Comparison of ENCODE assay signal across 29 mouse cellular contexts in the genomic region with DNA sequence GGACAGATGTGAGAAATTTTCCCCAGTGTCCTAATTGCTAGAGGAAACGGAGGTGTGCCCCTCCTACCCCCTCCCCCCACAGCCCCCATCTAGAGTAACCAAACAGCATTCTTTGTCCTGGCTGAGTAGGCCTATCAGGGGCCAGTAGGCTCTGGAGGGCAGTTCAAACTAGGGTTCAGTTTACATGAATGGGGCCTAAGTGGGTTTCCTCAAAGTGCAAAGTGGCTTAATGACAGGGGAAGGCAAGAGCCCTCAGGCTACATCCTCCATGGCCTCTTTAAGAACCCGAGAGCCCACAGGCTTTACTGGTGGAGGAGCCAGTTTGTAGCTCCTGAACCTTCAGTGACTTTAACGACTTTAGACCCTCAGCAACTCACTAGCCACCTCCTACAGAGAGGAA. TPM values are rescaled to one million over a fixed set of nuclear protein-coding genes. Genes with fewer than 3 reads are reported as not detected.
DNase-seq lines count a peak whose midpoint lies in the region; ATAC-seq lines count a peak whose summit lies in the region.
"Had no signal": no experiment of that assay in that cellular context is flagged by ENCODE, and none has a peak within 500 bp of the region (broad histone marks: within the 10 kb centered on the region; RNA-seq: fewer than 3 reads in every experiment).

No protein-coding gene starts in this region.

- no peak overlapping the region for H3K27ac ChIP-seq in hindbrain, embryonic 11.5 days (ENCODE audit: low read depth, low read length)
- no peak overlapping the region for H3K27ac ChIP-seq in hindbrain, embryonic 14.5 days
- peak overlapping the region; percentile 80 for H3K27ac ChIP-seq in lung, embryonic 15.5 days
- H3K27ac ChIP-seq in embryonic facial prominence, embryonic 10.5 days (replicated peaks): peak overlapping the region; percentile 35; the same call in 1 of the 2 replicates
- H3K27ac ChIP-seq in limb, embryonic 11.5 days (replicated peaks; ENCODE audit: low read depth, low read length): no peak overlapping the region
- H3K27ac ChIP-seq: forebrain, embryonic 12.5 days; heart, embryonic 10.5 days; macrophage; midbrain, embryonic 15.5 days; neural tube, embryonic 12.5 days had no signal

- DNase-seq in hindbrain, embryonic 11.5 days (ENCODE audit: low spot score): peak; percentile 6
- no peak for DNase-seq in hindbrain, embryonic 14.5 days (ENCODE audit: low spot score)
- DNase-seq in lung, postnatal 4 days: no peak
- DNase-seq in embryonic facial prominence, embryonic 10.5 days (ENCODE audit: low spot score): peak; percentile 73
- DNase-seq in limb, embryonic 11.5 days (ENCODE audit: low spot score): peak; percentile 64
- no peak for DNase-seq in B cell, adult 2 months
- DNase-seq in layer of hippocampus, adult 8-10 months (ENCODE audit: low spot score in 2 of 2): no peak
- DNase-seq: adrenal gland, adult 2 months; cerebellum, adult 11-12 months; cerebellum, postnatal 10 days; kidney, adult 18-20 months; left cerebral cortex, postnatal 4 days; liver, postnatal 0 days; right cerebral cortex, postnatal 25 days; spleen, adult 18-20 months; thymus, postnatal 14 days had no signal

- peaks cover 24% of the 10 kb centered on the region for H3K27me3 ChIP-seq in hindbrain, embryonic 11.5 days (ENCODE audit: control insufficient read depth, insufficient read depth, low read length)
- H3K27me3 ChIP-seq in hindbrain, embryonic 14.5 days (ENCODE audit: control insufficient read depth, insufficient read depth, low read length): peaks cover 23% of the 10 kb centered on the region
- H3K27me3 ChIP-seq in lung, embryonic 15.5 days: peaks cover 31% of the 10 kb centered on the region
- H3K27me3 ChIP-seq in embryonic facial prominence, embryonic 10.5 days (replicated peaks; ENCODE audit: low read depth, poor library complexity, severe bottlenecking): peaks cover 43% of the 10 kb centered on the region
- H3K27me3 ChIP-seq in limb, embryonic 11.5 days (ENCODE audit: control insufficient read depth, insufficient read depth, low read length): peaks cover 19% of the 10 kb centered on the region

- H3K9ac ChIP-seq in hindbrain, embryonic 11.5 days (ENCODE audit: low read depth, low read length): no peak overlapping the region
- no peak overlapping the region for H3K9ac ChIP-seq in hindbrain, embryonic 14.5 days
- H3K9ac ChIP-seq in lung, embryonic 15.5 days: no peak overlapping the region
- no peak overlapping the region for H3K9ac ChIP-seq in limb, embryonic 11.5 days (ENCODE audit: low read length)
- H3K9ac ChIP-seq: forebrain, embryonic 12.5 days; liver, postnatal 0 days; midbrain, embryonic 15.5 days; neural tube, embryonic 12.5 days had no signal

- no peak overlapping the region for H3K4me2 ChIP-seq in hindbrain, embryonic 11.5 days (replicated peaks; ENCODE audit: low read depth, low read length)
- no peak overlapping the region for H3K4me2 ChIP-seq in hindbrain, embryonic 14.5 days (replicated peaks)
- no peak overlapping the region for H3K4me2 ChIP-seq in lung, embryonic 15.5 days
- no peak overlapping the region for H3K4me2 ChIP-seq in limb, embryonic 11.5 days (ENCODE audit: low read depth, severe bottlenecking)
- H3K4me2 ChIP-seq: forebrain, embryonic 12.5 days; liver, embryonic 11.5 days; midbrain, embryonic 15.5 days; neural tube, embryonic 12.5 days had no signal

- H3K4me3 ChIP-seq in hindbrain, embryonic 11.5 days (ENCODE audit: low read depth, low read length): no peak overlapping the region
- no peak overlapping the region for H3K4me3 ChIP-seq in hindbrain, embryonic 14.5 days (replicated peaks; ENCODE audit: low read length)
- H3K4me3 ChIP-seq in lung, embryonic 15.5 days: no peak overlapping the region
- H3K4me3 ChIP-seq in embryonic facial prominence, embryonic 10.5 days: peak overlapping the region; percentile 12; the same call in 1 of the 2 replicates
- H3K4me3 ChIP-seq in limb, embryonic 11.5 days (ENCODE audit: low read depth, low read length): no peak overlapping the region
- H3K4me3 ChIP-seq: erythroblast, embryonic 14.5 days; forebrain, embryonic 12.5 days; heart, embryonic 10.5 days; midbrain, embryonic 15.5 days; neural tube, embryonic 12.5 days had no signal

- no peaks in the 10 kb centered on the region for H3K9me3 ChIP-seq in hindbrain, embryonic 11.5 days (ENCODE audit: control insufficient read depth, low read length)
- H3K9me3 ChIP-seq in hindbrain, embryonic 14.5 days (ENCODE audit: control insufficient read depth, low read length): no peaks in the 10 kb centered on the region
- H3K9me3 ChIP-seq in lung, embryonic 15.5 days: no peaks in the 10 kb centered on the region
- H3K9me3 ChIP-seq in embryonic facial prominence, embryonic 10.5 days: no peaks in the 10 kb centered on the region
- no peaks in the 10 kb centered on the region for H3K9me3 ChIP-seq in limb, embryonic 11.5 days (ENCODE audit: control insufficient read depth, low read length)
- H3K9me3 ChIP-seq: forebrain, embryonic 12.5 days; heart, embryonic 10.5 days; midbrain, embryonic 15.5 days; neural tube, embryonic 12.5 days had no signal

- ATAC-seq in hindbrain, embryonic 11.5 days (ENCODE audit: low FRiP score): no peak
- ATAC-seq in hindbrain, embryonic 14.5 days (ENCODE audit: low FRiP score): no peak
- peak; percentile 67; the same call in 1 of the 2 replicates for ATAC-seq in lung, embryonic 15.5 days (ENCODE audit: borderline replicate concordance, extremely low read depth, low FRiP score, low TSS enrichment)
- ATAC-seq in limb, embryonic 11.5 days (ENCODE audit: insufficient number of reproducible peaks, low FRiP score, low TSS enrichment, low read depth): peak; percentile 88
- ATAC-seq: CD4-positive, CD25-positive, alpha-beta regulatory T cell, adult 4 months; liver, postnatal 0 days; midbrain, embryonic 15.5 days had no signal

- H3K36me3 ChIP-seq in hindbrain, embryonic 11.5 days (ENCODE audit: control insufficient read depth, insufficient read depth, low read length): no peaks in the 10 kb centered on the region
- no peaks in the 10 kb centered on the region for H3K36me3 ChIP-seq in hindbrain, embryonic 14.5 days (replicated peaks; ENCODE audit: control insufficient read depth, insufficient read depth)
- H3K36me3 ChIP-seq in lung, embryonic 15.5 days: no peaks in the 10 kb centered on the region
- no peaks in the 10 kb centered on the region for H3K36me3 ChIP-seq in embryonic facial prominence, embryonic 10.5 days (replicated peaks)
- H3K36me3 ChIP-seq in limb, embryonic 11.5 days (ENCODE audit: control insufficient read depth, insufficient read depth, low read length): no peaks in the 10 kb centered on the region
- H3K36me3 ChIP-seq: forebrain, embryonic 12.5 days; heart, embryonic 10.5 days; midbrain, embryonic 15.5 days; neural tube, embryonic 12.5 days had no signal

- WGBS in hindbrain, embryonic 11.5 days: 18% methylated on average over 3 of the region's 3 CpGs
- WGBS in hindbrain, embryonic 14.5 days: 17% methylated on average over 3 of the region's 3 CpGs
- 18% methylated on average over 3 of the region's 3 CpGs for WGBS in lung, embryonic 15.5 days
- WGBS in embryonic facial prominence, embryonic 10.5 days: 4% methylated on average over 3 of the region's 3 CpGs
- 4% methylated on average over 3 of the region's 3 CpGs for WGBS in limb, embryonic 11.5 days

- peaks cover 5% of the 10 kb centered on the region; the same call in 1 of the 2 replicates for H3K4me1 ChIP-seq in hindbrain, embryonic 11.5 days (replicated peaks; ENCODE audit: control insufficient read depth, insufficient read depth, low read length)
- no peaks in the 10 kb centered on the region; the same call in 1 of the 2 replicates for H3K4me1 ChIP-seq in hindbrain, embryonic 14.5 days (replicated peaks; ENCODE audit: control insufficient read depth, insufficient read depth, low read length)
- peaks cover 40% of the 10 kb centered on the region for H3K4me1 ChIP-seq in lung, embryonic 15.5 days
- H3K4me1 ChIP-seq in embryonic facial prominence, embryonic 10.5 days: peaks cover 54% of the 10 kb centered on the region
- peaks cover 14% of the 10 kb centered on the region for H3K4me1 ChIP-seq in limb, embryonic 11.5 days (ENCODE audit: control insufficient read depth, insufficient read depth, low read length)

RNA-seq across cellular contexts. Expression of gene Cldn9, which starts 12.0 kb away (rescaled TPM):
- 4.1 and 6.5 TPM in 2 replicates for polyA plus RNA-seq in hindbrain, embryonic 11.5 days (2014; fragmentation: Nextera tagmentation; extraction: Ambion mirVana)
- polyA plus RNA-seq in hindbrain, embryonic 14.5 days (2014; fragmentation: Nextera tagmentation; extraction: Ambion mirVana): 1.7 and 2.6 TPM in 2 replicates
- 4.4 and 4.8 TPM in 2 replicates for polyA plus RNA-seq in lung, embryonic 15.5 days (2015; fragmentation: Nextera tagmentation; extraction: Ambion mirVana)
- 10.5 and 13.5 TPM in 2 replicates for polyA plus RNA-seq in embryonic facial prominence, embryonic 10.5 days (2016; fragmentation: Nextera tagmentation; extraction: Ambion mirVana)
- 7.4 and 7.6 TPM in 2 replicates for polyA plus RNA-seq in limb, embryonic 11.5 days (2014; fragmentation: Nextera tagmentation; extraction: Ambion mirVana)
- under 1 TPM in 1 of 4 experiments, not detected in 3; 0.68 TPM for total RNA-seq in layer of hippocampus, adult 8-10 months (2022)
- total RNA-seq: hematopoietic stem cell, adult 5-6 weeks had no signal
- polyA plus RNA-seq: CD4-positive, CD25-positive, alpha-beta regulatory T cell, adult 4 months; erythroblast, embryonic 14.5 days; macrophage had no signal

RNA-seq across cellular contexts. Expression of gene Cldn6, which starts 16.8 kb away (rescaled TPM):
- polyA plus RNA-seq in hindbrain, embryonic 11.5 days (2014; fragmentation: Nextera tagmentation; extraction: Ambion mirVana): 12.8 and 18.1 TPM in 2 replicates
- polyA plus RNA-seq in hindbrain, embryonic 14.5 days (2014; fragmentation: Nextera tagmentation; extraction: Ambion mirVana): 0.24 and 0.26 TPM in 2 replicates
- polyA plus RNA-seq in lung, embryonic 15.5 days (2015; fragmentation: Nextera tagmentation; extraction: Ambion mirVana): 237 and 246 TPM in 2 replicates
- 77.2 and 81.3 TPM in 2 replicates for polyA plus RNA-seq in embryonic facial prominence, embryonic 10.5 days (2016; fragmentation: Nextera tagmentation; extraction: Ambion mirVana)
- 21.3 and 23.3 TPM in 2 replicates for polyA plus RNA-seq in limb, embryonic 11.5 days (2014; fragmentation: Nextera tagmentation; extraction: Ambion mirVana)
- total RNA-seq in layer of hippocampus, adult 8-10 months (2022): not detected
- total RNA-seq: adrenal gland, adult 2 months; gastrocnemius, adult 8-10 months; hematopoietic stem cell, adult 5-6 weeks; MEL had no signal
- polyA plus RNA-seq: adrenal gland, adult 2 months; CD4-positive, CD25-positive, alpha-beta regulatory T cell, adult 4 months; erythroblast, embryonic 14.5 days; large intestine, adult 2 months; macrophage had no signal

RNA-seq across cellular contexts. Expression of gene Tnfrsf12a, which starts 18.5 kb away (rescaled TPM):
- 1.2 and 3.3 TPM in 2 replicates for polyA plus RNA-seq in hindbrain, embryonic 11.5 days (2014; fragmentation: Nextera tagmentation; extraction: Ambion mirVana)
- 3.1 and 3.7 TPM in 2 replicates for polyA plus RNA-seq in hindbrain, embryonic 14.5 days (2014; fragmentation: Nextera tagmentation; extraction: Ambion mirVana)
- polyA plus RNA-seq in lung, embryonic 15.5 days (2015; fragmentation: Nextera tagmentation; extraction: Ambion mirVana): 26.8 and 28.5 TPM in 2 replicates
- polyA plus RNA-seq in embryonic facial prominence, embryonic 10.5 days (2016; fragmentation: Nextera tagmentation; extraction: Ambion mirVana): 4.6 and 6.4 TPM in 2 replicates
- polyA plus RNA-seq in limb, embryonic 11.5 days (2014; fragmentation: Nextera tagmentation; extraction: Ambion mirVana): 4.3 and 5.0 TPM in 2 replicates
- 1 to 10 TPM; 6.4 to 9.8 (median 7.4) TPM for total RNA-seq in layer of hippocampus, adult 8-10 months (2022)

RNA-seq across cellular contexts. Expression of gene Thoc6, which starts 22.1 kb away (rescaled TPM):
- polyA plus RNA-seq in hindbrain, embryonic 11.5 days (2014; fragmentation: Nextera tagmentation; extraction: Ambion mirVana): 56.6 and 56.8 TPM in 2 replicates
- 39.7 and 40.0 TPM in 2 replicates for polyA plus RNA-seq in hindbrain, embryonic 14.5 days (2014; fragmentation: Nextera tagmentation; extraction: Ambion mirVana)
- polyA plus RNA-seq in lung, embryonic 15.5 days (2015; fragmentation: Nextera tagmentation; extraction: Ambion mirVana): 48.3 and 49.1 TPM in 2 replicates
- 70.9 and 72.2 TPM in 2 replicates for polyA plus RNA-seq in embryonic facial prominence, embryonic 10.5 days (2016; fragmentation: Nextera tagmentation; extraction: Ambion mirVana)
- 54.8 and 58.1 TPM in 2 replicates for polyA plus RNA-seq in limb, embryonic 11.5 days (2014; fragmentation: Nextera tagmentation; extraction: Ambion mirVana)
- 1 to 10 TPM; 7.0 to 8.6 (median 7.4) TPM for total RNA-seq in layer of hippocampus, adult 8-10 months (2022)

RNA-seq across cellular contexts. Expression of gene Hcfc1r1, which starts 22.4 kb away (rescaled TPM):
- 49.7 and 52.5 TPM in 2 replicates for polyA plus RNA-seq in hindbrain, embryonic 11.5 days (2014; fragmentation: Nextera tagmentation; extraction: Ambion mirVana)
- polyA plus RNA-seq in hindbrain, embryonic 14.5 days (2014; fragmentation: Nextera tagmentation; extraction: Ambion mirVana): 129 and 143 TPM in 2 replicates
- 59.5 and 64.5 TPM in 2 replicates for polyA plus RNA-seq in lung, embryonic 15.5 days (2015; fragmentation: Nextera tagmentation; extraction: Ambion mirVana)
- polyA plus RNA-seq in embryonic facial prominence, embryonic 10.5 days (2016; fragmentation: Nextera tagmentation; extraction: Ambion mirVana): 30.4 and 39.7 TPM in 2 replicates
- polyA plus RNA-seq in limb, embryonic 11.5 days (2014; fragmentation: Nextera tagmentation; extraction: Ambion mirVana): 45.5 and 53.0 TPM in 2 replicates
- total RNA-seq in layer of hippocampus, adult 8-10 months (2022): 100 to 1,000 TPM; 104 to 122 (median 108) TPM

Comparison
In these comparisons a context has a peak if more than half of its experiments do, and no peak if none do; other contexts are left out.
1. DNase-seq: peak in hindbrain, embryonic 11.5 days (single experiment), embryonic facial prominence, embryonic 10.5 days (single experiment) and limb, embryonic 11.5 days (single experiment); none in hindbrain, embryonic 14.5 days (single experiment), lung, postnatal 4 days (0 of 2), B cell, adult 2 months (0 of 2) and layer of hippocampus, adult 8-10 months (0 of 2).
2. RNA of gene Cldn6, which starts 16.8 kb away (polyA plus RNA-seq): 237 to 246 TPM in lung, embryonic 15.5 days, 77.2 to 81.3 TPM in embryonic facial prominence, embryonic 10.5 days, 21.3 to 23.3 TPM in limb, embryonic 11.5 days and 12.8 to 18.1 TPM in hindbrain, embryonic 11.5 days; 0.24 to 0.26 TPM in hindbrain, embryonic 14.5 days; every median in the first group is over 10 times any median in the second.
3. ATAC-seq: peak in lung, embryonic 15.5 days (single experiment) and limb, embryonic 11.5 days (single experiment); none in hindbrain, embryonic 11.5 days (single experiment) and hindbrain, embryonic 14.5 days (single experiment).
4. H3K27ac ChIP-seq: peak in lung, embryonic 15.5 days (single experiment) and embryonic facial prominence, embryonic 10.5 days (single experiment); none in hindbrain, embryonic 11.5 days (single experiment), hindbrain, embryonic 14.5 days (single experiment) and limb, embryonic 11.5 days (single experiment).